Mouse (Mus musculus): ENCODE results near the gene Insr.
"Not testable (repeated sequence)": the region's sequence is repeated elsewhere in the genome, so short reads cannot be mapped to it uniquely, and the experiment has no call there.

Insr gene

DNA sequence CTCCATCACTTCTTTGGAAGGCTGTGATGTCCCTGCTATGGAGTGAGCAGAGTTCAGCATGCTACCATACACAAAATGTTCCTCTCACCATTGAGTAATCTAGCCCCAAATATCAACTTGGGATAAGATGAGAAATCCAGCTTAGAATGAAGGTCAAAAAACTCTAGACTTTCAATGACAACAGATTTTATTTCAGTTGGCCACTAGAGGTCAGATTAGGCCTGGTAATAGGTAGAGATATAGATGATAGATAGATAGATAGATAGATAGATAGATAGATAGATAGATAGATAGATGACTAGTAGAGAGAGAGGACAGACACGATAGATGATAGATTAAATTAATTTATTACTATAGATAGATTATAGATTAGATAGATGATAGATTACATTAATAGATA, 99.5 kb downstream of the Insr start:
- DNase-seq, result peak; percentile 53

GRCm38 (mm10) chr8:3177440-3177839, 102.0 kb downstream of the Insr start:
- no peak for DNase-seq

DNA sequence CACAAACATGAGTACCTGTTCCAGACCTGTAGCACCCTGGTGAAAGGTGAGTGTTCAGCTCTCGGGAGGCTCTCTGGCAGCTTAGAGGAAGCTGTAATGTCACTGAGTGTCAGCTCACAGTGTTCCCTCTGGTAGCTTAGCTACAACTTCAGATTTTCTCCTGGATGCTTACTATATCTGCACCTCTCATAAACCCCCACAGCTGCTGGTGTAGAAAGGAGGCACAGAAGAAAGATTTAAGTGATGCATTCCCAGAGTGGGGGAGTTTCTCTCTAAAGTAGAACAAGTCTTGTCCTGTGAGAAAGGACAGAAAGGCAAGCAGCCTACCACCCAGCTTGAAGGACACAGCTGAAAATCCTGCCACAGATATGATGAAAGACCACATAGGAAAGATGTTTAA, 107.2 kb downstream of the Insr start:
- DNase-seq, result no peak

DNA sequence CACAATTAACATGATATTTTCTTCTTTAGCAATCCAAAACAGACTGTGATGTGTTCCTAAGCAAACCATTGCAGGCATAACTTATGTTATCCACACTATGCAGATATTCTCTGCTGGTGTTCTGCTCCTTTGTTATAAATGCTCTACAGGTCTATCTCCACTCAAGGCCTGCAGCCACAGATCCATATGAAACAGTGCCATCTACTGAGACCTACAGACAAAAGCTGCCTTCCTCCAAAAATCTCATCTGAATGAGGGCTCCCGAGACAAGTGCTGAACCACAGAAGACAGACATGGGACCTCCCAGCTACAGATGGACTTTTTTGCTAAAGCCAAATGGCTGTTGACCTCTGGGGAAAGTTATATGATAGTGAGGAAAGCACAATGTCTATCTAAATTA, 132.9 kb downstream of the Insr start:
- DNase-seq, result no peak

DNA sequence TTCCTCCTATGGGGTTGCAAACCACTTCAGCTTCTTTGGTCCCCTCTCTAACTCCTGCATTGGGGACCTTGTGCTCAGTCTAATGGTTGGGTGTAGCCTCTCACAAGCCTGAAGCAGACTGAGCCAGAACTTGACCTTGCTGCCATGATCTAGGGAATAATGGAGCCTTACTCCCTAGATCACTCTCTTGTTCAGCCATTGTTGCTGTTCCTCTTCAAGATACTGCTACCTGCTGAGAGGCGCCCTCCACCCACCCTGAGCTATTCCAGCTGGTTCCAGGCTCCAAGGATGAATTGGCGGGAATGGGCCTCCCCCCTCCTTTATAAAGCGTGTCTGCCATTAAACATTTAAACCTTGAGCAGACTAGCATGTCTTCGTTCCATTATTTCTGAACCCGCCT, 179.0 kb downstream of the Insr start:
- DNase-seq, result not testable (repeated sequence)
